Mouse (Mus musculus): ENCODE measurements around the gene Fkbp4. TPM values are rescaled to one million over a fixed set of nuclear protein-coding genes. Genes with fewer than 3 reads are reported as not detected.

Fkbp4 gene
- total RNA-seq (2021): 100 to 1,000 TPM; 123 to 132 TPM
- long read RNA-seq, transcript Fkbp4-201 (10 exons, 2,217 nt): major isoform, 208 of 246 reads
- long read RNA-seq, partial matches to known transcripts: 30 of 246 reads
- long read RNA-seq, other reads (novel, unspliced or antisense): 8 of 246 reads

DNA sequence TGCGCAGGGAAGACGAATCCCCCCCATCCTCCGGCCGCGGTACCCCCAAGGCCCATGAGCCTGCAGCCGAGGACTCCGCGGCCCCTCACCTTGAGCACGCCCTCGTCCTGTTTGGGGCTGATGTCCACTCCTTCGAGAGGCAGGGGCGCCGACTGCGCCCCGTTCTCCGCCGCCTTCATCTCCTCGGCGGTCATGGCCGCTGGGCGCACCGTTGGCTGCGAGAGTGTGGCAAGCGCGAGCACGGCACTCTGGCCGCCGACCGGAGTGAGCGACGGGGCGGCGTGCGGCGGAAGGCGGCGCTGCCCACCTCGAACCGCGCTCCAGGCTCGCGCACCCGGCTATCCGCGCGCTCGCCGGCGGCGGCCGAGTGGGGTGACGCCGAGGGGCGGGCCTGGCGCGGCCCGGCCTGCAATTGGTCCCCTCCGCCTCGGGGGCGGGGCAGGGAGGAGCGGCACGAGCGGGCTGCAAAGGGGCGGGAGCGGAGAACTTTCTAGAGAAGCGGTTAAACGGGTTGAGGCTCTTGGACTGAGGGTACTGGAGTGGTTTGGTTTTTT lies at the start of gene Fkbp4:
TSS of gene Fkbp4 (minus strand) at position 361 of the 554 bp plus-strand sequence.
- peak; percentile 93 to 94 for DNase-seq (ENCODE audit: low spot score in 2 of 2)

DNA sequence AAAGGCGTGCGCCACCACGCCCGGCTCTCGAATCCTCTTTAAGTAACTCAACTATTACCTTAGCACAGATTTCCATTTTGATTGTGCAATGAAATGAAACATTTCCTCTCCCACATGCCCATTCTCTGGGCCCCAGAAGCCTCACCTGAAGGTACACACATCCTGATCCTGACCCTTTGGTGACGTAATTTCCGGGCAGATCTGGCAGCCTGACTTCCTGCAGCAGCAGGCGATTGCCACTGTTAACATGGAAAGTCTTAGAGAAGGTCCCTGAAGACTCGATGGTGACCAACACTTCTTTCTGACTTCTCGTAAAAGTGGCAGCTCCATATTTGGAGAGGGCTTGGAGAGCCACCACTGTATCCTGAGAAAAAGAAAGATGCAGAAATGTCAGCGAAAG lies 49.3 kb upstream of the Fkbp4 start:
- no peak for DNase-seq (ENCODE audit: low spot score in 2 of 2)

DNA sequence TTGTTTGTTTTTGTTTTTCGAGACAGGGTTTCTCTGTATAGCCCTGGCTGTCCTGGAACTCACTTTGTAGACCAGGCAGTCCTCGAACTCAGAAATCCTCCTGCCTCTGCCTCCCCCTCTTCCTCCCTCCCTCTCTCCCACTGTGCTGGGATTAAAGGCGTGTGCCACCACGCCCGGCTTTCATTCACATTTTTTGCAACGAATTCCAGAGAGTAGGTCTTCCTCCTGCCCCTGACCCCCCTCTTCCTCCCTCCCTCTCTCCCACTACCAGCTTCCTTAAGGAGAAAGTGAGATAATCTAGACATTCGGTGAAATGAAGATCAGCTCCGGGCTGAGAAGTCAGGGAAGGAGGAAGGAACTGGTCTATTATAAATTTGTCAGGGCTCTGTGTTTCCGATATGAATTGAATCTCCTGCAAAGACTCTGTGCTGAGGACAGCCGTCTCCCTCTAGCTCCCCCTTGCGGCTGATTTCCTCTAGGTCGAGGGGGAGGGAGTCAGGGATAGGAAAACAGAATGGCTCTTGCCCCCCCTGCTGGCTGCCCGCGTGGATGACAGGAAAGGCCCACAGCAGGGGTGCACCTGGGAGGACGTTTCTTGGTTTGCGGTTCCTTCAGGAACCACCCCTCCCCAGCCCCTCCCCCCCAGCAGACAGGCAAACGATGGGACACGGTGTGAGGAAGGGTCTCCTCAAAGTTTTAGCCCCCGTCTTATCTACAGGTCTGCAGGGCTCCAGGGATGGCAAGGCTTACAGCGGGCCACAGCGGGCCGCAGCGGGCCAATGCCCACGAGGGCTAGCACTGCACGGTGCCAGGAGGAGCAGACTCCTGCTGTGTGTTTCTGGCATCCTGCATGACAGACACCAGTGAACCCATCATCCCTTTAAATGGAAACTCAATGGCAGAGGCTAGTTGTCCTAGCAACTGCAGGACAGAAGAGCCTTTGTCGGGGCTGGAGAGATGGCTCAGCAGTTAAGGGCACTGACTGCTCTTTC lies 41.3 kb upstream of the Fkbp4 start:
- peak; percentile 94 to 98 for DNase-seq (ENCODE audit: low spot score in 2 of 2)

DNA sequence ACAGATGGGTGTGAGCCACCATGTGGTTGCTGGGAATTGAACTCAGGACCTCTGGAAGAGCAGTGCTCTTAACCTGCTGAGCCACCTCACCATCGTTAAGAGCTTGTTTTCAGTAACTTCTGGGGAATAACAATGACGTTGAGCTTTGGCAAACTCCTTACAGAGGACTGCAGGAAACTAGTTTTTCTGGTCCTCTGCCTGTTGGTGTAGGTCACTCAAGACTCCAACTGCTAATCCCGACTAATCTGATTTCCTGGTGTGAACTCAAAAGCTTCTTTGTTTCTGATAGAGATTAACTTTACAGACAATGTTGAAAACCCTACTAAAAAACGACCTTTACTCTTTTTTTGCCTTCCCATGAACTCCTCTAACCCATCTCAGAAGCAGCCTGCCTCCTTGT lies 39.0 kb upstream of the Fkbp4 start:
- DNase-seq (ENCODE audit: low spot score in 2 of 2): no peak

DNA sequence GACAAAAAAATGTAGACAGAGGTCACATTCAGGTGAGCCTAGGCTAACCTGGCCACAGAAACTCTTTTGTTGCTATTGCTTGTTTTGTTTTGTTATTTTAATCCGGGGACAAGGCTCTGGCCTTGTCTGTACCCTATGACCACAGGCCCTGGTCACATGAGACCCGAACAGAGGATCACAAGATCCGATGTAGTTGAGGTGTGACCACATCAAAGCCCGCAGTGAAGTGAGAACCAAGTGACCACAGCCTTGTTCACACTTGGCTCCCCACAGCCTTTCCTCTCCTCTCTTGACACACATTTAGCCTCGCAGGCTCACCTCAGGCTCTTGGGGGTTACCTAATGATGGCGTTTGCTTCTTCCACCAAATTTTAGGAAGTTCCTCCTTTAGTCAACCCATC lies 35.6 kb upstream of the Fkbp4 start:
- DNase-seq (ENCODE audit: low spot score in 2 of 2): no peak

DNA sequence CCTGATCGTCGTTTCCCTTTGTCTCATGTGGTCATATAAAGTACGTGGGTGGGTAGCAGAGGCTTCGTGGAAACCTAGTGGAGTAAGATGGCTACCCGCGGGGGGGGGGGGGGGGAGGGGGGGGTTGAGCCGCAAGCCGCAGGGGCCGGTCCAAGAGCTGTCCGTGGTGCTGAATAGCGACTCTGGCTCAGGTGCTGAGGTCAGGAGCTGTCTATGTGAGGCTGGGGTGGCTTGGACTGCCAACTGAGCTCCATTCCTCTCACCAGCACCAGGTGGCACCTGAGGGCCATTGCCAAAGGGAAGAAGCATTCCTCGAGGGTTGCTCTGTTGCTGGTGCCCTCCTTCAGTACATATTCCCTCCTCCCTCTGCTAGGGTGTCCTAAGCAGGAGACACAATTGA lies 31.0 kb upstream of the Fkbp4 start:
- no peak for DNase-seq (ENCODE audit: low spot score in 2 of 2)

DNA sequence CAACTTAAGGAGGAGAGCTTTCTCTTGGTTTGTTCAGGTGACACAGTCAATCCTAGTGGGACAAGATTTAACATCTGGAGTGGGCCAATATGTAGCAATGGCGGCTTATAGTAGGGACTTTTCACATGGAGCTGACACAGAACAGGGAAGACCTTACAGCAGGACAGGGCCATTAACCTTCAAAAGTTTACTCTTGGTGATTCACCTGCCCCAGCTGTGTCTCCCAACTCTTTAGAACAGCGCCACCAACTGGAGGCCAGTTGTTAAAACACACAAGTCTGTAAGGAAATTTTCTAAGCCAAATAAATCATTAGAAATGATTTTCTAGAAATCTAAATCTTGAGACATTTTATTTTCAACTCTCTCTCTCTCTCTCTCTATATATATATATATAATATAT lies 28.8 kb upstream of the Fkbp4 start:
- no peak for DNase-seq (ENCODE audit: low spot score in 2 of 2)

DNA sequence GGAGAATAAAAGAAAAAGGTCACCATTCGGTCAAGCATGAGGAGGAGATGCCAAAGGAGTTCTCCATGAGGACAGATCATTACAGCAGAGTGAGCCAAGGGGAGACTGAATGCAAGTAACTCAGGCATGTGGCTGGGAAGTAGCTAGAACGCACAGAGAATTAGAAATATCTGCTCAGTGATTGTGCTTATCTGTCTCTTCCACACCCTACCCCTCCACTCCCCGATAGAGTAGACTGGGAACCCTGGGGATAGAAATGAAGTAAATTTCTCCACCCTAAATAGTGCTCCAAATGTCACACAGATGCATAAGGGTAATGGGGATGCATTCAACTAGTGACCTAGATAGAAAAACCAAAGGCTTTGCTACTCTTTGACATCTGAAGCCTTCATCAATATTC lies 28.1 kb upstream of the Fkbp4 start:
- no peak for DNase-seq (ENCODE audit: low spot score in 2 of 2)

DNA sequence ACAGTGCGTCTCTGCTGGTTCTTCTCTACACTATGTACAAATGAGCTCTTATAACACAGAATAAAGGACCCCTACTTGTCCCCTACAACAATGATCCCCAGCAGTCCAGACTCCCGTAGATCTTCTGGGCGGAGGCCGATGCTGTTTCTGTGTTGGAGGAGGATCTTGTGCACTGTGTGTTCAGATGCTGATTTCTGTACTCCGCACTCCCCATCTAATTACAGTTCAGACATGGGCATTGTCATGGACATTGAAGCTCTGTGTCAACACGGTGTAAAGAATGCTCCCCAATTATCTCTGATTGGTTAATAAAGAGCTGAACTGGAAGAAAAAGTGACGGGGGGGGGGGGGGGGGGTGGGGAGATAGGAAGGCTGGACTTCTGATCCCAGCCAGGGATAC lies 27.6 kb upstream of the Fkbp4 start:
- no peak for DNase-seq (ENCODE audit: low spot score in 2 of 2)

DNA sequence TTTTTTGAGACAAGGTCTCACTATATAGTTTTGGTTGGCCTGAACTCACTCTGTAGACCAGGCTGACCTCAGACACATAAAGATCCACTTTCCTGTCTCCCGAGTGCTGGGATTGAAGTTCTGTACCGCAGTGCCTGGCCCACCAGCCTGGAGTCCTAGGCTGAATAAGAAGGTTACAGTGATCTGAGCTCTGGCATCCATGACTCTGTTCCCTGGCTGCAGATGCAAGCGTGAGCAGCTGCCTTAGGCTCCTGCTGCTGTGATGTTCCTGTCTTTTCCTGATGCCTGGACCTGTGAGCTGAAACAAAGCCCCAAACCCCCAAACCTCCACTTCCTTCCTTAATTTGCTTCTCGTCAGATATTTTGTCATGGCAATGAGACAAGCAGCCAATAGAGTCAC lies 26.5 kb upstream of the Fkbp4 start:
- DNase-seq (ENCODE audit: low spot score in 2 of 2): no peak

DNA sequence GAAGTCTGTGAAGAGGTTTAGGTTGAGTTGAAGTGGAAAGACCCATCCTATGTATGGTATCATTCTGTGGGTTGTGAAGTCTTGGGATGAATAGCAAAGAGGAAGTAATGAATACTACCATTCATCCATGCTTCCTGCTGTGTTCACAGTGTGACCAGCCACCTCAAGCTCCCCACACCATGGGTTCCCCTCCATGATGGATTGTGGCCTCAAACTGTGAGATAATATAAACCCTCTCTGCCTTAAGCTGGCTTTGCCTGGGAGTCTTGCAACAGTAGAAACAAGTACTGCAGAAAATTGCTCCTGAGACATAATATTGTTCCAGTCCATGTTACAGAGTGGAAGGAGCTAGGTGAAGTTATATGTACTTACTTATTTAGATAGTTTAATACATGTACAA lies 23.1 kb upstream of the Fkbp4 start:
- no peak for DNase-seq (ENCODE audit: low spot score in 2 of 2)

DNA sequence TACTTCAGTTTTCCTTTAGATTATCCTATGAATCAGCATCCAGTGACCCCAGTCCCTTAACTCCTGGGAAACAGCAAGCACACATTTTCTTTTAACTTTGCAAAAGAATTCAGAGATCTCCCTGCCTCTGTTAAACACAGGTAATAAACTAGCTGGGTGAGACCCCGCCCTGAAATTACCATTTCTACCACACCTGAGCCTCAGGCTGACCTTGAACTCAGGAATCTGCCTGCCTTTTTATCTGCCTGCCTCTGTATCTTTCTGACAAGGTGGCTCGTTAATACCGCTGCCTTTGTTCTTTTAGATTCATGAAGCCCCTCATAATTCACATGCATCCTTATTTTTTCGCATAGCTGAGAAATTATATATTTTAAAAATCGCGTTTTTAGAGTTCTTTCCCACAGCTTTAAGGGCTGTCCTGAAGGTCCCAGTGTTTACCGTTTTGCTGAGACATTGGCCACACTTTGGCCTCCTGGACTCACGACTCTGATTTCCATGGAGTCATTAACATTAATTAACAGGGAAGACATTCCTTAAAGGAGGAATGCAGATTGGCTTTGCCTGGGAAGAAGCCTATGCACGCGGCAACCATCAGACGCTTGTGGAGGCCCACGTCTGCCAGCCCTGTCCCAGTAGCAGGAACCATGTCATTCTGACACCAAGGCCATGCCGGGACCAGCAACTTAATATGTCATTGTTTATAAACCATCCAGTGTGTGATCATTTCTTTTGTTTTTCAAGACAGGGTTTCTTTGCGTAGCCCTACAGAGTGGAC lies 22.4 kb upstream of the Fkbp4 start:
- DNase-seq (ENCODE audit: low spot score in 2 of 2): no peak

DNA sequence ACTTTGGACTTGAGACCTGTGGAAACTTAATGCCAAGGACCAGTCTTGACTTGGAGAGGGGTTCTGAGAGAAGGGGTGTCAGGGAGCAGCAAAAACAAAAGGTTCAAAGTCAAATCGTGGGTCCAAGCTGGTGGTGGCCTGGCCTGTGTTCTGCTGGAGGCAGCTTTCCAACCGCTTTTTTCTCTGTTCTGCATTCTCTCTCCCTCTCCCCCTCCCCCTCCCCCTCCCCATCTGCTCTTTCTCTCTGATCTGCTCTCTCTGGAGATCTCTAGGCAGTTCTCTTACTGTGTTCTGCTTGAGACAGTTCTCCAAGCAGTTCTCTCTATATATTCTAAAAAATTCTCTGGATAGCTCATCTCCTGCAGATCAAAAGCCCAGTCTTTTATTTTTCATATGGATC lies 21.8 kb upstream of the Fkbp4 start:
- DNase-seq (ENCODE audit: low spot score in 2 of 2): no peak

DNA sequence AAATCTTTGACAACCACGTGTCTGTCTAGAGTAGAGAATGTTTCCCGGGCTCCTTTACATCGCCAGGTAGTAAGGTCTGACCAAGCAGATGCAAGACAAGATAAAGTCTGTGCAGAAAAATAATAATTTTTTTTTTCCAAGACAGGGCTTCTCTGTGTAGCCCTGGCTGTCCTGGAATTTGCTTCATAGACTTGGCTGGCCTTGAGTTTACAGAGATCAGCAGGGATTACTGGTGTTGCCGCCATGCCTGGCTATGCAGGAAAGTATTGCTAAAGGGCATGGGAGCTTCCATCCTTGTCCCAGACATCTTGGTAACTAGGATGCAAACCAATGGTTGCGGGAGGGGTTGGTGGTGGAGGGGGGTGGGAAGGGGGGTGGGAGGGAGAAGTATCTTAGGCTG lies 18.7 kb upstream of the Fkbp4 start:
- no peak for DNase-seq (ENCODE audit: low spot score in 2 of 2)

DNA sequence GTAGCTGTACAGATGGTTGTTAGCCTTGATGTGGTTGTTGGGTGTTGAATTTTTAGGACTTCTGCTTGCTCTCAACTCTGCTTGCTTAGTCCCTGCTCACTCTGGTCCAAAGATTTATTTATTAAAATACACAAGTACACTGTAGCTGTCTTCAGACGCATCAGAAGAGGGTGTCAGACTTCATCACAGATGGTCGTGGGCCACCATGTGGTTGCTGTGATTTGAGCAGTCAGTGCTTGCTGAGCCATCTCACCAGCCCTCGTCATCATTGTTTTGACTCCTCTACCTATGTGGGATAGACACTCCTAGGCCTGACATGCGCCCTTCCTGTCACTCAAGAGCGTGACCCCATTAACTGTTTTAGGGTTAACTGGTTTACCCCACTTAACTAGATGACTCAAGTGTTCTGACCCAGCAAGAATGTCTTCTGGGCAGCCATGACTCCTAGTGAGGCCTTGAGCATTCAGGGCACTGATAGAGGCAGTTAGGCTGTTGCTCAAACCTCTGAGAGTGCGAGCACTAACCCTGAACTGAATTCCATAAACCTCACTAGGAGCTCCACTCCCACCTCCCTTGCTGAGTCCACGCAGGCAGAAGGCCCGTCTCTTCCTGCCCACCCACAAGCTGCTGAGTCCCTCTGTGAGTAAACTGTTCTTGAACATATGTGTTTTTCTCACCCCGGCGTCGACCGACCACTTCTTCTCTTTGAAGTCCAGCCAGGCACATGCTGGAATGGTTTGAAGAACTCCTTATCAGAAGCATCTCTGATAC lies 17.5 kb upstream of the Fkbp4 start:
- DNase-seq (ENCODE audit: low spot score in 2 of 2): peak; percentile 62 to 76

DNA sequence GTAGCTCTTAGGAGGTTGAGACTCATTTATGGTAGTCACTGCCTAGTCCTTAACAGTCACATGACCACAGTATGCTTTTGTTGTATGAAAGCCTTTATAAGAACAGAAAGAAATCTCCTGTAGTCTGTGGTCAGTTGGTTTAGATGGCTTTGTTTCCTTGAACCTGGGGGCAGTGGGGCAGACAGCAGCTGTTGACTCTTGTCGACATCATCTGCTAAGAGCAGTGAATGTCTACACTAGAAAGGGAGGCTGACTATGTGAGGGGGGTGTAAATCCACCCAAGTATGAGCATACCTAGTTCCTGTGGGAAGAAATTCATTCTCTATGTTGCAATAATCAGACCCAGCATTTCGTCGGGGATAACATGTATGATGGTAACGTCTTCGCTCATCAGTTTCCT lies 8.6 kb upstream of the Fkbp4 start:
- no peak for DNase-seq (ENCODE audit: low spot score in 2 of 2)

DNA sequence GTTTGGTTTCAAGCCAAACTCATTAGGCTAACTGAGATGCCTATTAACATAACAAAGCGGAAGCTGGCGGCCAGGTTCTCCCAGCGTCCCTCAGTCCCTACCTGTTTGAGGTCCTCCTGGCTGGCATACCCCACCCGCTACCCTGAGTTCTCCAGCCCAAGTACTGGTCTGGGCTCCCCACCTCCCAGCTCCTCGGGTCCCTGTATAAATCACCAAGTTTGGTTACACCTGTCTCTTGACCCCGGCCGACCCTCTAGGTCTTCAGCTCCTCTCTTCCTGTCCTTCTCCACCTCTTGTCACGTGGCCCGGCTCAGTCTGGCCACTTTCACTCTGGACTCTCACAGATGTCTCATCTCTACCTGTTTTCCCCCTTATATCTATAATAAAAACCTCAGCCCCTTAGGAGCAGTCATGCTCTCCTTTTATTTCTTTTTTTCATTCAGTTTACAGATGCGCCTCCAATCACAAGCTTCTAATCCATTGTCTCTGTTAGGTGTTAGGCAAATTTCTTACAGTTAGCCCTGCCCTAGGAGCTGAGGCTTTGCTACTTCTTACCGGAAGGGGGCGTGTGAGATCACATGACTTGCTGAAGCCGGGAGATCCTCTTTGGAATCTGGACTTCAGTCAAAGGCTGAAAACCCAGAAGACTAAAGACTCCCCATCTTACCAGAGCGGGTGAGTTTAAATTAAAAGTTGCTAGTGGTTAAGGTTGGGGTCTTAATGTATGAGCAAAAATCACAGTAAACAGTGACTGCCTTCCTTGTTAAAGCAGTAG lies 7.5 kb upstream of the Fkbp4 start:
- peak in 1 of 2 experiments; percentile 70 for DNase-seq (ENCODE audit: low spot score in 2 of 2)

DNA sequence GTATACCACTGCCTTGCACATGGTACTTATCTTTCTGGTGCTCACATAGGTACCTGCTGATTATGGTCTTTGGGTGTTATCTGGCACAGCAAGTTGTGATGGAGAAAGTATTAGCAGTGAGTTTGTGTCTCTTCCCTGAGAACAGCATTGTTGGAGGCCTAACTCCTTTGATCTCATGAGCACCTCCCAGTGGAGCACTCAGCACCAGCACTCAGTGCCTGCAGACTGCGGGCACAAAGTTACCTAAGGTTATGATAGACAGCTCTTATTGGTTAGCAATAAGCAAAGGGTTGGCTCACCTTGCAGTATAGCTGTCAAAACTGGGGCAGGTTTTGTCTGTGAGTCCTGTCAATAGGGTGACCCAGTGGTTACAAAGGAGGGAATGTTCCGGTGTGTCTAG lies 1.8 kb upstream of the Fkbp4 start:
- no peak for DNase-seq (ENCODE audit: low spot score in 2 of 2)

DNA sequence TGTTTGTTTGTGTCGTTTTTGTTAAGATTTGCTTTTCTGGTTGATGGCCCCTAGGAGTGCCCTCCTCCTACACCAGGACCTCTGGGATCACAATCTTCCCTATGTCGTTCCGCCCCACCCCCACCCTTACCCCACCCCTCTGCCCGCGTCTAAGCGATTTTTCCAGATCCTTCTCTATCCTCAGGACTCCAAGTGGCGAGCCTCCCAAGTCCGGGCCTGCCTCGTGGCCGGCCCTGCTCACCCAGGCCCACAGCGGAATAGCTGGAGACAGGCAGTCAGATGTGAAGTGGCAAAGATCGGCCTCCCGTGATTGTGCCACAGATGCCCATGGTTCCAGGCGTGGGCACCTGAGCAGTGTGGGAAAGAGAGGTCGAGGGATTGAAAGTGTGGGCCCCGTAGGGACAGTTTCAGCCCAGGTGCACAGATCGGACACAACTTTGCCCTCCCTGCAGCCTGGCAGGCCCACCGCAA lies 429 bp upstream of the Fkbp4 start:
- peak in 1 of 2 experiments; percentile 46 for DNase-seq (ENCODE audit: low spot score in 2 of 2)

DNA sequence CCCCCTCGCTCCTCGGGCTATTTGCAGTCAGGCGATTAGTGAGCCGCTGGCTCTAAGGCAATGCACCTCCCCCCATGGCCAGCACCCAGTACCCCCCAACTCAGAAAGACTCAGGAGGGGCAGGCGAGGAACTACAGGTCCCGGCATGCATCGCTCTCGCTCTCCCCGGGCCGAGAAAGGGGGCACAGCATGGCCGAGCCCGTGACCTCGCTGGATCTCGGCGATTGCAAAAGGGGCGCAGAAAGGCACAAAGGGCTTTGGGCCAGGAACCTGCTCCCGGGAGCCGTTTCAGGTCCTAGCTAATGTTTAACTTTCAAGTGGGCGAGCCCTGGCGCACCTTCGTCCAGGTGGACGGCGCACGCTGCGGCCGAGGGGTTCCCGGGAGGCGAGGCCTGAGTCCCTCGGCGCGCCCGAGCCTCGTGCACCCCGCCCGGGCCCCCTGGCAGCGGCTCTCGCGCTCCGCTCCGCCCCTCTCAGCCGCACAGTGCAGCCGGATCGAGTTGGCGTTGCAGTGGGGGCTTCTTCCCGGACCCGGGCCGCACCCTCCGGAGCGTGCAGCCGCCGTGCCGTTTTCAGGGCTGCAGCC lies 653 bp downstream of the Fkbp4 start:
- DNase-seq (ENCODE audit: low spot score in 2 of 2): peak in 1 of 2 experiments; percentile 49

All from layer of hippocampus, adult 18-20 months (tissue).